Mouse (Mus musculus): ENCODE results near the gene Polrmt.

DNA sequence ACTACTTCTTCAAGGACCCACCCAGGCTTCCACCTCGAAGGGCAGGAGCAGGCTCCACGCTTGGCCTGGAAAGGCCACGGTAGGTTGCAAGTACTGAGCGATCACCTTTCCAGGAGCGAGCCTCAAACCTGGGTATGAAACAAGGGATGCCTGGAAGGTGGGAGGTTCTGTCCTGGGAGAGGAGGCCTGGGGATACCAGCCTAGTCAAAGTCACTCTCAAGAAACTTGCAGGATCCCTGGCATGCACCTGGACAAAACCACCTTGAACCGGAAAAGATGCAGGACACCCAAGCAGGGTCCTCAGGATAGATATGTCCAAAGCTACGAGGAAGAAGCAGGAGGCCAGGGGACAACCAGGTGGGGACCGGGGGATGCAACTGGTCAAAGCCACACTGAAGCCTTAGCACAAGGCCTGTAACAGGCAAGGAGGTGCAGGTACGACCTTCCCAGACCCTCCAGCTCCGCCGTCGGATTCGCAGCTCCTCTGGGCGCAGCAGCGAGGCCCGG is 19.7 kb upstream of the Polrmt start:
- TF ChIP-seq POLR2A (IDR thresholded peaks at IDR 0.05; ENCODE audit: borderline replicate concordance, low read depth, low read length) (no peak), CTCF (IDR thresholded peaks at IDR 0.05; ENCODE audit: low read depth, low read length) (no peak)

Measured in bone marrow macrophage, adult 2 months (primary cell).